Mouse (Mus musculus) bone marrow, adult 2 months (tissue): Measurements from ENCODE around the gene Traf2. TPM values are rescaled to one million over a fixed set of nuclear protein-coding genes. Genes with fewer than 3 reads are reported as not detected.
A peak's percentile ranks its signal among the peaks of the same experiment; 100 is the strongest.

ENCODE experiments used
- H3K27ac ChIP-seq: fragments of 200-500 bp; 2 replicates; pipeline ENCODE4 v1.5.1; 2012; ENCODE audit warnings: low read depth, mild to moderate bottlenecking, control low read depth, inconsistent platforms, low read length; ENCODE audit not compliant: control insufficient read depth, poor library complexity, insufficient read depth
- H3K4me1 ChIP-seq: fragments of 200-500 bp; 2 replicates; pipeline ENCODE4 v1.6.1; 2011; ENCODE audit warnings: low read length; ENCODE audit not compliant: control insufficient read depth, insufficient read depth
- H3K4me3 ChIP-seq: fragments of 200-500 bp; replicated peaks from 2 replicates; pipeline ENCODE3; 2011; ENCODE audit warnings: mild to moderate bottlenecking, low read depth, low read length, control low read depth; ENCODE audit not compliant: control insufficient read depth
- CTCF ChIP-seq: fragments of 200-500 bp; IDR thresholded peaks from 2 replicates; pipeline ENCODE4 v1.5.1; 2011; ENCODE audit warnings: low read length, control low read depth; ENCODE audit not compliant: control insufficient read depth, insufficient read depth
- POLR2A ChIP-seq: fragments of 200-500 bp; IDR thresholded peaks from 2 replicates; pipeline ENCODE4 v1.6.1; 2011; ENCODE audit warnings: low read depth, mild to moderate bottlenecking, control low read depth, low read length, borderline replicate concordance; ENCODE audit not compliant: control insufficient read depth
- WGBS: fragments of 180-500 bp; shearing (Covaris S2); methylation state at CpG from one replicate; pipeline ENCODE4 v1.1.7; 2018; 5-methylcytosine and 5-hydroxymethylcytosine counted together
- polyA plus RNA-seq: library from polyadenylated mRNA; stranded (reverse); fragments of >200 nt; gene quantifications from 2 replicates; pipeline ENCODE4 v1.2.4, GENCODE M21; 2011; ENCODE audit warnings: low replicate concordance; ENCODE audit not compliant: missing spikeins, insufficient read depth, insufficient read length

The Traf2 gene
- polyA plus RNA-seq, result 14.5 and 22.7 TPM in 2 replicates

GRCm38 (mm10) chr2:25546811-25547491, at the start of gene Traf2:
Gene Traf2 (minus strand): TSS chr2:25546940.
- 3% methylated on average over 48 of the region's 48 CpGs for WGBS
- peaks cover 2% of the 10 kb centered on the region; the same call in 1 of the 2 replicates for H3K4me1 ChIP-seq
- peak; percentile 71; the same call in 1 of the 2 replicates for TF ChIP-seq POLR2A
- no peak for TF ChIP-seq CTCF

GRCm38 (mm10) chr2:25591863-25592262, 45.1 kb upstream of the Traf2 start:
- peak; percentile 53 for TF ChIP-seq CTCF
- TF ChIP-seq POLR2A, result no peak
- no peak overlapping the region for H3K4me3 ChIP-seq
- H3K4me1 ChIP-seq, result no peaks in the 10 kb centered on the region; the same call in 1 of the 2 replicates
- no peak overlapping the region for H3K27ac ChIP-seq
- 64% methylated on average over 2 of the region's 2 CpGs for WGBS

More at GRCm38 (mm10) chr2:25546811-25547491, at the start of gene Traf2:
- Histone ChIP-seq H3K4me3 (peak within 1 kb of the TSS; percentile 79), H3K27ac (peak within 1 kb of the TSS; percentile 70)

- Histone ChIP-seq H3K4me1 (no peaks in the 10 kb centered on the region; the same call in 1 of the 2 replicates), H3K4me3 (no peak overlapping the region), H3K27ac (no peak overlapping the region)
- TF ChIP-seq POLR2A (no peak), CTCF (no peak)
- WGBS, result 80% methylated on average over 8 of the region's 8 CpGs
These were observed 41.6 kb upstream of the Traf2 start for GRCm38 (mm10) chr2:25588227-25588907.

- 85% methylated on average over 8 of the region's 8 CpGs for WGBS
- no peak overlapping the region for H3K4me3 ChIP-seq
- H3K4me1 ChIP-seq, result no peaks in the 10 kb centered on the region
- no peak overlapping the region for H3K27ac ChIP-seq
- TF ChIP-seq POLR2A, result no peak
- no peak for TF ChIP-seq CTCF
These were observed 40.5 kb upstream of the Traf2 start for GRCm38 (mm10) chr2:25587290-25587689.

- Histone ChIP-seq H3K4me3 (no peak overlapping the region), H3K4me1 (no peaks in the 10 kb centered on the region), H3K27ac (no peak overlapping the region)
- TF ChIP-seq CTCF (no peak), POLR2A (no peak)
- 67% methylated on average over 3 of the region's 3 CpGs for WGBS
These were observed 38.9 kb upstream of the Traf2 start for GRCm38 (mm10) chr2:25585601-25586000.

- Histone ChIP-seq H3K4me1 (no peaks in the 10 kb centered on the region), H3K4me3 (no peak overlapping the region), H3K27ac (no peak overlapping the region)
- TF ChIP-seq CTCF (no peak), POLR2A (no peak)
- 91% methylated on average over 4 of the region's 4 CpGs for WGBS
These were observed 38.1 kb upstream of the Traf2 start for GRCm38 (mm10) chr2:25584856-25585255.

- TF ChIP-seq POLR2A, result no peak
- no peak for TF ChIP-seq CTCF
- Histone ChIP-seq H3K4me3 (no peak overlapping the region), H3K4me1 (no peaks in the 10 kb centered on the region), H3K27ac (no peak overlapping the region)
- 84% methylated on average over 3 of the region's 3 CpGs for WGBS
These were observed 37.4 kb upstream of the Traf2 start for GRCm38 (mm10) chr2:25584152-25584551.

GRCm38 (mm10) chr2:25583571-25583970, 36.8 kb upstream of the Traf2 start:
- 69% methylated on average over 4 of the region's 4 CpGs for WGBS
- Histone ChIP-seq H3K4me1 (no peaks in the 10 kb centered on the region), H3K27ac (no peak overlapping the region), H3K4me3 (no peak overlapping the region)
- TF ChIP-seq POLR2A (no peak), CTCF (no peak)

GRCm38 (mm10) chr2:25583120-25583481, 36.4 kb upstream of the Traf2 start:
- Histone ChIP-seq H3K4me3 (no peak overlapping the region), H3K4me1 (no peaks in the 10 kb centered on the region), H3K27ac (no peak overlapping the region)
- WGBS, result 88% methylated on average over 6 of the region's 6 CpGs
- TF ChIP-seq POLR2A, result no peak
- TF ChIP-seq CTCF, result no peak
